Comparison of ENCODE assay signal across 28 mouse cellular contexts in genomic region chr19:17958440-17958839, GRCm38 (mm10).
DNase-seq lines count a peak whose midpoint lies in the region; ATAC-seq lines count a peak whose summit lies in the region.
"Had no signal": no experiment of that assay in that cellular context is flagged by ENCODE, and none has a peak within 500 bp of the region (broad histone marks: within the 10 kb centered on the region; RNA-seq: fewer than 3 reads in every experiment).

No protein-coding gene starts in this region.

- H3K4me2 ChIP-seq in forebrain, embryonic 16.5 days (ENCODE audit: low read length) = no peak overlapping the region
- H3K4me2 ChIP-seq in forebrain, embryonic 12.5 days = no peak overlapping the region
- H3K4me2 ChIP-seq: heart, embryonic 13.5 days; hindbrain, embryonic 15.5 days; liver, embryonic 15.5 days; lung, embryonic 15.5 days; midbrain, embryonic 15.5 days had no signal

- H3K9ac ChIP-seq in forebrain, embryonic 16.5 days (replicated peaks; ENCODE audit: low read depth, low read length) = no peak overlapping the region
- no peak overlapping the region for H3K9ac ChIP-seq in forebrain, embryonic 12.5 days
- H3K9ac ChIP-seq: heart, embryonic 13.5 days; hindbrain, embryonic 15.5 days; liver, embryonic 15.5 days; lung, embryonic 15.5 days; midbrain, embryonic 15.5 days had no signal

- no peaks in the 10 kb centered on the region for H3K36me3 ChIP-seq in forebrain, embryonic 16.5 days (ENCODE audit: control insufficient read depth, insufficient read depth)
- no peaks in the 10 kb centered on the region for H3K36me3 ChIP-seq in forebrain, embryonic 12.5 days (replicated peaks)
- H3K36me3 ChIP-seq: heart, embryonic 13.5 days; hindbrain, embryonic 15.5 days; limb, embryonic 10.5 days; liver, embryonic 15.5 days; lung, embryonic 15.5 days; midbrain, embryonic 15.5 days had no signal

- no peak overlapping the region for H3K27ac ChIP-seq in forebrain, embryonic 16.5 days (ENCODE audit: low read length)
- no peak overlapping the region for H3K27ac ChIP-seq in forebrain, embryonic 12.5 days
- H3K27ac ChIP-seq: heart, adult 2 months; heart, embryonic 13.5 days; hindbrain, embryonic 15.5 days; layer of hippocampus, adult 2 months; left cerebral cortex, adult 2 months; limb, embryonic 10.5 days; liver, embryonic 15.5 days; lung, embryonic 15.5 days; midbrain, embryonic 15.5 days had no signal

- no peak overlapping the region for H3K4me3 ChIP-seq in forebrain, embryonic 16.5 days (replicated peaks; ENCODE audit: low read length)
- H3K4me3 ChIP-seq in forebrain, embryonic 12.5 days (replicated peaks) = no peak overlapping the region
- H3K4me3 ChIP-seq: heart, adult 2 months; heart, embryonic 13.5 days; hindbrain, embryonic 15.5 days; layer of hippocampus, adult 2 months; left cerebral cortex, adult 2 months; limb, embryonic 10.5 days; liver, embryonic 15.5 days; lung, embryonic 15.5 days; megakaryocyte, embryonic 14.5 days; midbrain, embryonic 15.5 days; myocyte had no signal

- no peaks in the 10 kb centered on the region for H3K4me1 ChIP-seq in forebrain, embryonic 16.5 days (replicated peaks; ENCODE audit: control insufficient read depth, insufficient read depth, low read length)
- no peaks in the 10 kb centered on the region for H3K4me1 ChIP-seq in forebrain, embryonic 12.5 days
- H3K4me1 ChIP-seq: heart, embryonic 13.5 days; limb, embryonic 10.5 days; liver, embryonic 15.5 days; lung, embryonic 15.5 days; megakaryocyte, embryonic 14.5 days; midbrain, embryonic 15.5 days had no signal

- ATAC-seq in forebrain, embryonic 16.5 days = peak; percentile 33; the same call in 1 of the 2 replicates
- no peak for ATAC-seq in forebrain, embryonic 12.5 days (ENCODE audit: low FRiP score)
- ATAC-seq: intestine, postnatal 0 days; midbrain, embryonic 15.5 days had no signal

- peak; percentile 56 for DNase-seq in cerebellum, postnatal 14 days
- no peak for DNase-seq in cerebellum, postnatal 36 days
- DNase-seq in layer of hippocampus, postnatal 14 days (ENCODE audit: low spot score in 2 of 2) = peak; percentile 4 to 21
- DNase-seq in layer of hippocampus, adult 9-10 months (ENCODE audit: low spot score) = no peak
- DNase-seq in natural killer cell, adult 2 months (ENCODE audit: low spot score in 2 of 2) = no peak
- DNase-seq: adrenal gland, postnatal 14 days; cerebellum, adult 9-10 months; gastrocnemius, postnatal 36 days; heart, adult 2 months; heart, postnatal 14 days; kidney, postnatal 25 days; liver; lung, postnatal 36 days; thymus, adult 18-20 months; thymus, postnatal 36 days had no signal

- no peaks in the 10 kb centered on the region for H3K27me3 ChIP-seq in forebrain, embryonic 16.5 days (replicated peaks; ENCODE audit: control insufficient read depth, insufficient read depth, low read length)
- no peaks in the 10 kb centered on the region for H3K27me3 ChIP-seq in forebrain, embryonic 12.5 days
- H3K27me3 ChIP-seq: heart, embryonic 13.5 days; hindbrain, embryonic 15.5 days; liver, embryonic 15.5 days; lung, embryonic 15.5 days; megakaryocyte, embryonic 14.5 days; midbrain, embryonic 15.5 days had no signal

- no peaks in the 10 kb centered on the region for H3K9me3 ChIP-seq in forebrain, embryonic 16.5 days (ENCODE audit: control insufficient read depth, low read length)
- H3K9me3 ChIP-seq in forebrain, embryonic 12.5 days = no peaks in the 10 kb centered on the region
- H3K9me3 ChIP-seq: heart, embryonic 13.5 days; hindbrain, embryonic 15.5 days; limb, embryonic 10.5 days; liver, embryonic 15.5 days; lung, embryonic 15.5 days; megakaryocyte, embryonic 14.5 days; midbrain, embryonic 15.5 days had no signal

Comparison
In these comparisons a context has a peak if more than half of its experiments do, and no peak if none do; other contexts are left out.
1. DNase-seq: peak in cerebellum, postnatal 14 days (2 of 2) and layer of hippocampus, postnatal 14 days (2 of 2); none in cerebellum, postnatal 36 days (0 of 2), layer of hippocampus, adult 9-10 months (single experiment) and natural killer cell, adult 2 months (0 of 2).